Mouse (Mus musculus): Measurements from ENCODE around the gene Olfr967. TPM values are rescaled to one million over a fixed set of nuclear protein-coding genes. Genes with fewer than 3 reads are reported as not detected.
"Not testable (repeated sequence)": the region's sequence is repeated elsewhere in the genome, so short reads cannot be mapped to it uniquely, and the experiment has no call there.

Olfr967 gene
- not detected in 2 replicates for polyA plus RNA-seq (2014; fragmentation: Nextera tagmentation; extraction: Ambion mirVana)

DNA sequence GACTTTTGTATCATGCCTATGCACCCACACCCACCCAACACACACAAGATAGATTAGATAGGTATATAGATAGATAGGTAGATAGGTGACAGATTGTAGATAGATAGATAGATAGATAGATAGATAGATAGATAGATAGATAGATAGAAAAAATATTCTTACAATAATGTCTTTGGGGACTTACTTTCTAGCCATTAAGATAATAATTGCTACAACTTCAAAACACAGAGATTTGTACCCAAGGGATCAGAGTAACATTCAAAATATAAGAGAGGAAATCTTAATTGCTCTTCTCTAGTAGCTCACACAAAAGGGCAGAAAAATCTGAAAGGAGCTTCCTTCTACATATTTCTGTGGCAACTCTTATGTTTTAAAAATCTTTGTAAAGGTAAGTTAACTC, at the start of gene Olfr967:
Gene Olfr967 (plus strand): TSS at position 301 of the 400 bp plus-strand sequence.
- H3K27ac ChIP-seq (replicated peaks in 1 of 2; ENCODE audit: control insufficient read depth in 1 of 2, insufficient read depth in 1 of 2, low read depth in 2 of 2, low read length in 2 of 2), result no peak within 1 kb of the TSS
- H3K4me2 ChIP-seq (ENCODE audit: low read length), result no peak within 1 kb of the TSS
- H3K27me3 ChIP-seq (ENCODE audit: control insufficient read depth, insufficient read depth, low read length), result no peaks in the 10 kb centered on the region
- no peak for ATAC-seq (ENCODE audit: insufficient number of reproducible peaks, insufficient read depth, low FRiP score, low read depth)
- H3K9me3 ChIP-seq (ENCODE audit: control insufficient read depth, low read length), result no peaks in the 10 kb centered on the region; the same call in 1 of the 2 replicates
- H3K36me3 ChIP-seq (ENCODE audit: control insufficient read depth, insufficient read depth, low read length), result no peaks in the 10 kb centered on the region
- no peak within 1 kb of the TSS for H3K4me3 ChIP-seq (ENCODE audit: control insufficient read depth in 1 of 2, insufficient read depth in 1 of 2, low read depth in 1 of 2, low read length in 2 of 2)
- no peak within 1 kb of the TSS for H3K9ac ChIP-seq (ENCODE audit: low read length)
- no peaks in the 10 kb centered on the region for H3K4me1 ChIP-seq (ENCODE audit: control insufficient read depth in 2 of 2, insufficient read depth in 2 of 2, low read length in 2 of 2)

DNA sequence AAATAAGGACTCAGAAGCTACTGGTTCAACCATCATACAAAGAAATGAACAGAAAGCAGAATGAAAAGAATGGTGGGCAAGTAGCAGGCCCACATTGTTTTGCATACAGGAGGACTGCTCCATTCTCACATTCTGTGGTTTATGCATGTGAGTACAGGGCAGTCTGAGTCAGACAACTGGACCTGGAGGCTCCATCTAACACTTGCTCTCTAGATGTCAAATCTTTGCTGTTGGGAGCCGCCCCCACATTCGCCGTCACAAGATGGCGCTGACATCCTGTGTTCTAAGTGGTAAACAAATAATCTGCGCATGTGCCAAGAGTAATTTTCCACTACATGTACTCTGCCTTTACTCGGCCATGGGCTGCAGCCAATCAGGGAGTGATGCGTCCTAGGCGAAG, 44.9 kb upstream of the Olfr967 start:
- H3K4me2 ChIP-seq (ENCODE audit: low read length); H3K9ac ChIP-seq (ENCODE audit: low read length): not testable (repeated sequence)
- WGBS, result 84% methylated on average over 6 of the region's 8 CpGs

DNA sequence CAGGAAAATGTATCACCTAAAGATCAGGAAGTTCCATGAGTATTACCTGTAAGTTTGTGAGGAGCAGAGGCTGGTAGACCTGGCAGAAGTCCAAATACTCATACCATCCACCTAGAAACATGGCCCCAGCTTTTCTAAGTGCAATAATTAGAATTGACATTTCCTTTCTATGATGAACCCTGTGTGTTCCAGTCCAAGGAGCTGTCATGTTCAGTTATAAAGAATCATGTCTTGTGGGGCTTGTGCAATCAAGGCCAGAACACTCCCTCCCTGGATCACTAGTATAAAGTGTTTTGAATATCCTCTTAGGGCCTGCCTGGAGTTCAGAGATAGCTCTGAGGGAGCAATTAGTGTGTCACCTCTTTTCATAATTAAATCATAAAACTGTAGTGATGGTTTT, 39.0 kb upstream of the Olfr967 start, which contains the start of gene Olfr149:
Gene Olfr149 (minus strand): TSS at position 101 of the 400 bp plus-strand sequence.
- Histone ChIP-seq H3K9me3 (ENCODE audit: control insufficient read depth, low read length) (no peaks in the 10 kb centered on the region), H3K27me3 (ENCODE audit: control insufficient read depth, insufficient read depth, low read length) (no peaks in the 10 kb centered on the region), H3K4me3 (ENCODE audit: control insufficient read depth in 1 of 2, insufficient read depth in 1 of 2, low read depth in 1 of 2, low read length in 2 of 2) (no peak within 1 kb of the TSS), H3K27ac (replicated peaks in 1 of 2; ENCODE audit: control insufficient read depth in 1 of 2, insufficient read depth in 1 of 2, low read depth in 2 of 2, low read length in 2 of 2) (no peak within 1 kb of the TSS), H3K36me3 (ENCODE audit: control insufficient read depth, insufficient read depth, low read length) (no peaks in the 10 kb centered on the region), H3K4me1 (ENCODE audit: control insufficient read depth in 2 of 2, insufficient read depth in 2 of 2, low read length in 2 of 2) (peaks cover 0 to 3% of the 10 kb centered on the region in 2 experiments; a peak in 1 of 4 replicates), H3K4me2 (ENCODE audit: low read length) (no peak within 1 kb of the TSS), H3K9ac (ENCODE audit: low read length) (no peak within 1 kb of the TSS)
- ATAC-seq (ENCODE audit: insufficient number of reproducible peaks, insufficient read depth, low FRiP score, low read depth), result no peak

More for the DNA sequence above, 44.9 kb upstream of the Olfr967 start:
- not testable (repeated sequence) for ATAC-seq (ENCODE audit: insufficient number of reproducible peaks, insufficient read depth, low FRiP score, low read depth); H3K27me3 ChIP-seq (ENCODE audit: control insufficient read depth, insufficient read depth, low read length); H3K36me3 ChIP-seq (ENCODE audit: control insufficient read depth, insufficient read depth, low read length); H3K4me1 ChIP-seq (ENCODE audit: control insufficient read depth in 2 of 2, insufficient read depth in 2 of 2, low read length in 2 of 2); H3K27ac ChIP-seq (replicated peaks in 1 of 2; ENCODE audit: control insufficient read depth in 1 of 2, insufficient read depth in 1 of 2, low read depth in 2 of 2, low read length in 2 of 2); H3K9me3 ChIP-seq (ENCODE audit: control insufficient read depth, low read length); H3K4me3 ChIP-seq (ENCODE audit: control insufficient read depth in 1 of 2, insufficient read depth in 1 of 2, low read depth in 1 of 2, low read length in 2 of 2)

DNA sequence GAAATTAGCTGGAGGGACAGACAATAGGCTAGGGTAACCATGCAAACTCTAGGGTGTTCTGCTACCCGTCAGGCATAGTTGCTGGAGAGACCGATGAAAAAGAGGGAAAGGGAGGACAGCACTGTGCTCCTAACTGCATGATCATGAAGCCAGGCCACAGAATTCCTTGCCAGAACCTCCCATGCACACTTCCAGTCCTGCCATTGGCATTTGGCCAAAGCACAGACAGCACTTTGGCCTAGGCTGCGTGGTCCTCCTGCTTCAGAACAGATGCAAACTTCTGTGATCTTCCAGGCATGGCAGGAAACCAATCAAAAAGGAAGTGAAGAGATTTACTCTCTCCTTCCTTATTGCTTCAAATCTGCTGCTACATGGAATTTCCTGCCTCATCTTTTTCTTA, 37.1 kb upstream of the Olfr967 start:
- H3K27me3 ChIP-seq (ENCODE audit: control insufficient read depth, insufficient read depth, low read length), result no peaks in the 10 kb centered on the region
- no peaks in the 10 kb centered on the region for H3K9me3 ChIP-seq (ENCODE audit: control insufficient read depth, low read length)
- no peak overlapping the region for H3K4me3 ChIP-seq (ENCODE audit: control insufficient read depth in 1 of 2, insufficient read depth in 1 of 2, low read depth in 1 of 2, low read length in 2 of 2)
- WGBS, result 35% methylated on average over 3 of the region's 3 CpGs
- H3K4me2 ChIP-seq (ENCODE audit: low read length), result no peak overlapping the region
- ATAC-seq (ENCODE audit: insufficient number of reproducible peaks, insufficient read depth, low FRiP score, low read depth), result peak; percentile 31; the same call in 1 of the 2 replicates
- no peaks in the 10 kb centered on the region for H3K36me3 ChIP-seq (ENCODE audit: control insufficient read depth, insufficient read depth, low read length)
- H3K9ac ChIP-seq (ENCODE audit: low read length), result no peak overlapping the region
- peaks cover 0 to 3% of the 10 kb centered on the region in 2 experiments; a peak in 1 of 4 replicates for H3K4me1 ChIP-seq (ENCODE audit: control insufficient read depth in 2 of 2, insufficient read depth in 2 of 2, low read length in 2 of 2)
- no peak overlapping the region for H3K27ac ChIP-seq (replicated peaks in 1 of 2; ENCODE audit: control insufficient read depth in 1 of 2, insufficient read depth in 1 of 2, low read depth in 2 of 2, low read length in 2 of 2)

DNA sequence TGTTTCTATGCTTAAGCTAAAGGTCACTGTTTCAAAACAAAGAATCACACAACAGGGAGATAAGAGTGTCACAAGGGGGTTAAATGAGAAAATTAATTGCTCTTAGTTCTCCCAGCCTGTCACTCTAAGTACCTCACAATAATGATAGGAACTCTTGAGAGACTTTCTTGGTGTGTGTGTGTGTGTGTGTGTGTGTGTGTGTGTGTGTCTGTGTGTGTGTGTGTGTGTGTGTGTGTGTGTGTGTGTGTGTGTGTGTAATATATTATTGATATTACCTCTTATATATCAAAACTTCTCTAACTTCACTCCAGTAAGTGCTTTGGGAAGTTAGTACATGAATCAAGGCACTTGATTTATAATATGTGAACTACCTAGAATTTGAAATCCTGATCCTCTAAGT, 35.0 kb upstream of the Olfr967 start, which contains the start of gene Olfr965:
Gene Olfr965 (plus strand): TSS at position 301 of the 400 bp plus-strand sequence.
- Histone ChIP-seq H3K27me3 (ENCODE audit: control insufficient read depth, insufficient read depth, low read length) (no peaks in the 10 kb centered on the region), H3K4me3 (ENCODE audit: control insufficient read depth in 1 of 2, insufficient read depth in 1 of 2, low read depth in 1 of 2, low read length in 2 of 2) (no peak within 1 kb of the TSS), H3K4me1 (ENCODE audit: control insufficient read depth in 2 of 2, insufficient read depth in 2 of 2, low read length in 2 of 2) (peaks cover 0 to 3% of the 10 kb centered on the region in 2 experiments; a peak in 1 of 4 replicates), H3K27ac (replicated peaks in 1 of 2; ENCODE audit: control insufficient read depth in 1 of 2, insufficient read depth in 1 of 2, low read depth in 2 of 2, low read length in 2 of 2) (no peak within 1 kb of the TSS), H3K36me3 (ENCODE audit: control insufficient read depth, insufficient read depth, low read length) (no peaks in the 10 kb centered on the region), H3K4me2 (ENCODE audit: low read length) (no peak within 1 kb of the TSS), H3K9me3 (ENCODE audit: control insufficient read depth, low read length) (no peaks in the 10 kb centered on the region), H3K9ac (ENCODE audit: low read length) (no peak within 1 kb of the TSS)
- no peak for ATAC-seq (ENCODE audit: insufficient number of reproducible peaks, insufficient read depth, low FRiP score, low read depth)

DNA sequence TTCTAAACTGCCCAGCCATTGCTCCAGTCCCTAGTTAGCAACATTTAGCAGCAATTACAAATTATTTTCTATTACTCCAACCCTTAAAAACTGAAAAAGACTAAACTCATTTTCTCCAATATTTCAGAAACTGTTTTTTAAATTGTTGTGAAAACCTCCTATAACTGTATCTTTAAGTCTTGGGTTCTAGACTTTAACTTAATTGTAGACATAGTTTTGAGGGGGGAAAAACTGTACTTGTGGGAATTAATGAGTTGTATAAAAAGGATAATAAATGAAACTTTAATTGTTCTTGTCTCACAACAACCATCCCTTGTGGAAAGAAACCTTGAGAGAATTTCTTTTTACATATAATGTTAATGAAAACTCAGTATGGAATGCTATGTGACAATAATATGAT, 15.4 kb upstream of the Olfr967 start, which contains the start of gene Olfr150:
Gene Olfr150 (plus strand): TSS at position 301 of the 400 bp plus-strand sequence.
- H3K4me1 ChIP-seq (ENCODE audit: control insufficient read depth in 2 of 2, insufficient read depth in 2 of 2, low read length in 2 of 2), result no peaks in the 10 kb centered on the region
- no peaks in the 10 kb centered on the region for H3K9me3 ChIP-seq (ENCODE audit: control insufficient read depth, low read length)
- H3K4me3 ChIP-seq (ENCODE audit: control insufficient read depth in 1 of 2, insufficient read depth in 1 of 2, low read depth in 1 of 2, low read length in 2 of 2), result no peak within 1 kb of the TSS
- no peak within 1 kb of the TSS for H3K27ac ChIP-seq (replicated peaks in 1 of 2; ENCODE audit: control insufficient read depth in 1 of 2, insufficient read depth in 1 of 2, low read depth in 2 of 2, low read length in 2 of 2)
- ATAC-seq (ENCODE audit: insufficient number of reproducible peaks, insufficient read depth, low FRiP score, low read depth), result no peak
- H3K9ac ChIP-seq (ENCODE audit: low read length), result no peak within 1 kb of the TSS
- no peaks in the 10 kb centered on the region for H3K36me3 ChIP-seq (ENCODE audit: control insufficient read depth, insufficient read depth, low read length)
- no peaks in the 10 kb centered on the region for H3K27me3 ChIP-seq (ENCODE audit: control insufficient read depth, insufficient read depth, low read length)
- no peak within 1 kb of the TSS for H3K4me2 ChIP-seq (ENCODE audit: low read length)

DNA sequence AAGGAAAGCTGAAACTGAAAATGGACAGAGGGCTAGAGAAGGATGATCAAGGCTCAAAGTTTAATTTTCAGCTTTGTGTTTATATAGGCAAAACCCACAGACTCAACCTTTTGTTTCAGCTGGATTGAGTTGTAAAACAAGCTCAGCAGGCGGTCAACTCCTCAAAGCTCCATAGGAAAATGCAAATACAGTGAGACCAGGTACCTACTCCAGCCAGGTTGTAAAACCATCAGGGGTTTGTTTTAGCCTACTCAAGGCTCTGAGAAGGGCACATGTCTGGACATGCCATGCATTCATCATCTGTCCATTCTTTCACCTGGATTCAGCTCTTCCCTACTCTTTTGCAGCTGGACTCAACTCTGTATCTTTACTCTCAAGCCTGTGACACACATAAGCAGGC, 5.3 kb upstream of the Olfr967 start:
- Histone ChIP-seq H3K4me2 (ENCODE audit: low read length) (no peak overlapping the region), H3K4me1 (ENCODE audit: control insufficient read depth in 2 of 2, insufficient read depth in 2 of 2, low read length in 2 of 2) (no peaks in the 10 kb centered on the region), H3K27me3 (ENCODE audit: control insufficient read depth, insufficient read depth, low read length) (no peaks in the 10 kb centered on the region), H3K4me3 (ENCODE audit: control insufficient read depth in 1 of 2, insufficient read depth in 1 of 2, low read depth in 1 of 2, low read length in 2 of 2) (no peak overlapping the region), H3K9ac (ENCODE audit: low read length) (no peak overlapping the region), H3K9me3 (ENCODE audit: control insufficient read depth, low read length) (no peaks in the 10 kb centered on the region; the same call in 1 of the 2 replicates), H3K36me3 (ENCODE audit: control insufficient read depth, insufficient read depth, low read length) (no peaks in the 10 kb centered on the region), H3K27ac (replicated peaks in 1 of 2; ENCODE audit: control insufficient read depth in 1 of 2, insufficient read depth in 1 of 2, low read depth in 2 of 2, low read length in 2 of 2) (no peak overlapping the region)
- WGBS, result 88% methylated on average over 1 of the region's 1 CpGs
- no peak for ATAC-seq (ENCODE audit: insufficient number of reproducible peaks, insufficient read depth, low FRiP score, low read depth)

DNA sequence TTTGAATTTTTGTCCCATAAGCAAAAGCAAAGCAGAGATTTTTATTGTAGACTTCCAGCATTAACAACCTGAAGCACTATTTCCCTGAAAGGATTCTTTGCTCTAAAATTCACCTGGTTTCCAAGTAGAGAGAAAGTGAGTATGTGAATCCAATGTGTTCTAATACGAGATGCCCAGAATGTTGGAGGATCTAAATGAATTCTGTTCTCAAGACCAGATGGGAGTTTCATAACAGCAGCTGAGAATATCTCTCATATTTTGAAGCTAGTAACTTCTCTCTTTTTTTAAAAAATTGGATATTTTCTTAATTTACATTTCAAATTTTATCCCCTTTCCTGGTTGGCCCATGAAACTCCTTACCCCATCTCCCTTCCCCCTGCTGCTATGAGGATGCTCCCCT, 379 bp downstream of the Olfr967 start:
- 80% methylated on average over 1 of the region's 1 CpGs for WGBS
- Histone ChIP-seq H3K4me3 (ENCODE audit: control insufficient read depth in 1 of 2, insufficient read depth in 1 of 2, low read depth in 1 of 2, low read length in 2 of 2) (no peak overlapping the region), H3K27me3 (ENCODE audit: control insufficient read depth, insufficient read depth, low read length) (no peaks in the 10 kb centered on the region), H3K4me2 (ENCODE audit: low read length) (no peak overlapping the region), H3K9me3 (ENCODE audit: control insufficient read depth, low read length) (no peaks in the 10 kb centered on the region; the same call in 1 of the 2 replicates), H3K4me1 (ENCODE audit: control insufficient read depth in 2 of 2, insufficient read depth in 2 of 2, low read length in 2 of 2) (no peaks in the 10 kb centered on the region), H3K27ac (replicated peaks in 1 of 2; ENCODE audit: control insufficient read depth in 1 of 2, insufficient read depth in 1 of 2, low read depth in 2 of 2, low read length in 2 of 2) (no peak overlapping the region), H3K9ac (ENCODE audit: low read length) (no peak overlapping the region), H3K36me3 (ENCODE audit: control insufficient read depth, insufficient read depth, low read length) (no peaks in the 10 kb centered on the region)
- no peak for ATAC-seq (ENCODE audit: insufficient number of reproducible peaks, insufficient read depth, low FRiP score, low read depth)
